Mouse (Mus musculus): ENCODE measurements around the gene Slc12a8.

Slc12a8 gene

GRCm38 (mm10) chr16:33606691-33607532 lies 89.8 kb downstream of the Slc12a8 start:
- in situ Hi-C loops (cut with MboI; ENCODE audit: unreplicated experiment in 2 of 2) = no loop called here

DNA sequence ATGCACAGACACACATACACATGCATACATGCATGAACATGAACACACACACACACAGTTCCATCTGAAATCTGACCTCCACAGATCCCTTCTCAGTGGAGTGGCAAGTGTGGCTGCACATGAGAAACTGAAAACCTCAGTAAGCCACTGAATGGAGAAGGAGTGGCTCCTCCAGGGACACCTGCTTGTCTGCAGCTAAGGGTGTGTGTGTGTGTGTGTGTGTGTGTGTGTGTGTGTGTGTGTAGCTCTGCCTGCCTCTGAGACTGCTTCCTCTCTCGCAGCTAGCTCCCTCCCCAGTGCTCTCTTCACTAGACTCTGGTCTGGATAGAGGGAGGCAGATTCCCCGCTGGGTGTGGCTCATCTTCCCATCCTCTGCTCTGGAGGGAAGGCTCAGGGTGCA lies 92.4 kb downstream of the Slc12a8 start:
- in situ Hi-C loops (cut with MboI; ENCODE audit: unreplicated experiment in 2 of 2) = no loop called here

DNA sequence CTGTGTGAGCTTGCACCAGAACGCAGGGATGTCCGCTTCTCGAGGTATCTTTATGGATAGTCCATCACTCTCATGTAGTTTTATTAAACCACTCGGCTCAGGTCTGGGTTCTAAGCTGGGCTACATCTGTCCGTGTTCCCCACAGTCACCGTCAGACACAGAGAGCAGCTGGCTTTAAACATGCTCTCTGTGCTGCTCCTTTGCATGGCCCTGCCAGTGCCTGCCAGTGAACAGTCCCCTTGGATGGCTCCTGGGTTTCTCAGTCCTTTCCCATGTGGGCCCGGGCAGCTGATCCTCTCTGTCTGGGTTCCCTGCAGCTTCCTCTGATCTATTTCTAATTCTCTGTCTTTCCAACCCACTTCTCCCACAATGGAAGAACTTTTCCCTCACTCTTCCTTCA lies 93.3 kb downstream of the Slc12a8 start:
- in situ Hi-C loops (cut with MboI; ENCODE audit: unreplicated experiment in 2 of 2) = no loop called here

- in situ Hi-C loops (cut with MboI; ENCODE audit: unreplicated experiment in 2 of 2) = no loop called here
These were observed 94.2 kb downstream of the Slc12a8 start for GRCm38 (mm10) chr16:33611291-33611690.

- in situ Hi-C loops (cut with MboI; ENCODE audit: unreplicated experiment in 2 of 2) = no loop called here
These were observed 95.1 kb downstream of the Slc12a8 start for GRCm38 (mm10) chr16:33612056-33612770.

- in situ Hi-C loops (cut with MboI; ENCODE audit: unreplicated experiment in 2 of 2) = no loop called here
These were observed 98.9 kb downstream of the Slc12a8 start for GRCm38 (mm10) chr16:33615986-33616385.

- in situ Hi-C loops (cut with MboI; ENCODE audit: unreplicated experiment in 2 of 2) = no loop called here
These were observed 104.7 kb downstream of the Slc12a8 start for GRCm38 (mm10) chr16:33621836-33622235.

- in situ Hi-C loops (cut with MboI; ENCODE audit: unreplicated experiment in 2 of 2) = no loop called here
These were observed 107.5 kb downstream of the Slc12a8 start for GRCm38 (mm10) chr16:33624586-33624985.

DNA sequence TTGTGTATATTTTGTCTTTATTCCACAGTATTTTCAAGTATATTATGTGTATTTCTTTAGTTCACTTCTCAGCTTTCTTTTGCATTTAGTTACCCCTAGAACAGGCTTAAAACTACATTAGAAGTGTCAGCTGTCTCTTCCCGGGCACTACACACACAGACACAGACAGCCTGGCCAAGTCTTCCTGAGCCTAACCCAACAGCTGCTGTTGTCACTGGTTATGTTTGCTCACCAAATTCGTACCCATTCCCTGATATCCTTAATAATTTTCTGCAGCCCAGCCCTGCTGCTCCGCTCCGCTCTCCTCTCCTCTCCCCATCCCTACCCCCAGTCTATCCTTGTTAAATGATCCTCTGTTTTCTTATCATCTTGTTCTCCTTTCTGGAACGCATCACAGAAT lies 112.4 kb downstream of the Slc12a8 start:
- in situ Hi-C loops (cut with MboI; ENCODE audit: unreplicated experiment in 2 of 2) = no loop called here

GRCm38 (mm10) chr16:33635836-33636595 lies 118.9 kb downstream of the Slc12a8 start:
- in situ Hi-C loops (cut with MboI; ENCODE audit: unreplicated experiment in 2 of 2) = no loop called here

- in situ Hi-C loops (cut with MboI; ENCODE audit: unreplicated experiment in 2 of 2) = no loop called here
These were observed 124.7 kb downstream of the Slc12a8 start for GRCm38 (mm10) chr16:33641779-33642178.

DNA sequence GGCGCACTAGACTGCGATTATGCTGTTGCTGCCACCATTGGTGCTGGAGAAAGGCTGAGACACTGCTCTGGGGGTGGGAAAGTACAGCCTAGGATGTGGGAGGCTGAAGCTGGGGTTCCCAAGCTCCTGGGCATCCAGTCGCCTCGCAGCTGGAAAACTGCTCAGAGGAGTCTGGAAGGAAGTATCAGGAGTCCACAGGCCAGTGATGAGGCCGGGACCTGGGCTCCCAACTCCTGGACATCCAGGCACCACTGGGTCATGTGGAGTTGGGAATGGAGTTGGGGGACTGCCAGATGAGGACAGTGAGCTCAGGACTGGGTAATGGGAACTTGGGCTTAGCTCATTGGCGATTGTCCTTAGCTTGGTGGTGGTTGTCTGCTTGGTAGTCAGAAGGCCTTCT lies 136.0 kb downstream of the Slc12a8 start:
- in situ Hi-C loops (cut with MboI; ENCODE audit: unreplicated experiment in 2 of 2) = no loop called here

DNA sequence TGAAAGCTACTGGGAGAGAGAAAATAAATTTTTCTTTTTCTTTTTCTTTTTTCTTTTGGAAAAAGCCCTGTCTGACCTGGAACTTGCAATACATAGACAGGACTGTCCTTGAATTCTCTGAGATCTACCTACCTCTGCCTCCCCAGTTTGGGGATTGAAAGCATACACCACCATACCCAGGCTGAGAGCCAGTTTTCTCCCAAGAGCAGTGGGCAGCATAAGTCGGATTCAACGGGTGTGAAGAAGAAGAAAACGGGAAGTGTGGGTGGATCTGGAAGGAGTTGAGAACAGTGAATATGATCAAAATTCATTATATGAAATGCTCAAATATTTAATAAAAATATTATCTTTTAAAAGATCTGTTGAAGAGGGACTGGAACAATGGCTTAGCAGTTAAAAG lies 138.3 kb downstream of the Slc12a8 start:
- in situ Hi-C loops (cut with MboI; ENCODE audit: unreplicated experiment in 2 of 2) = no loop called here

GRCm38 (mm10) chr16:33657191-33657590 lies 140.1 kb downstream of the Slc12a8 start:
- in situ Hi-C loops (cut with MboI; ENCODE audit: unreplicated experiment in 2 of 2) = no loop called here

- in situ Hi-C loops (cut with MboI; ENCODE audit: unreplicated experiment in 2 of 2) = no loop called here
These were observed 141.0 kb downstream of the Slc12a8 start for GRCm38 (mm10) chr16:33658121-33658520.

GRCm38 (mm10) chr16:33659521-33659920 lies 142.4 kb downstream of the Slc12a8 start:
- in situ Hi-C loops (cut with MboI; ENCODE audit: unreplicated experiment in 2 of 2) = no loop called here

DNA sequence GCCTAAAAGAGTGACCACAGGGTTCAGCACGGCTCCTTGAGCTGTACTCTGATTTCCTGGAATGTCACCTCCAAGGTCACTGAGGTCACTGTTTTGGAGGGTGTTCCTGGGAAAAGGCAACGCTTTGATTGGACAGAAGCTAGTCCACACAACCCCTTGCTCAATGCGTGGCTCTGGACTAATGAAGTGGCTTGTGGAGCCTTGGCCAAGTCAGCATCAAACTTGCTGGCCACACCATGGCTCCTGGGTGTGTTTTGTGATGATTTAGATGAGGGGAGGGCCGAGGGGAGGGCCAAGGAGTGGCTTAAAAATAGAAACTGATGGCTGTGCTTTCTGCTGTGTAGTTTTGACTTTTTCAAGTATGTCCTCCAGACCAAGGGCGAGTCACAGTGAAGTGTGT lies 143.0 kb downstream of the Slc12a8 start:
- in situ Hi-C loops (cut with MboI; ENCODE audit: unreplicated experiment in 2 of 2) = no loop called here

DNA sequence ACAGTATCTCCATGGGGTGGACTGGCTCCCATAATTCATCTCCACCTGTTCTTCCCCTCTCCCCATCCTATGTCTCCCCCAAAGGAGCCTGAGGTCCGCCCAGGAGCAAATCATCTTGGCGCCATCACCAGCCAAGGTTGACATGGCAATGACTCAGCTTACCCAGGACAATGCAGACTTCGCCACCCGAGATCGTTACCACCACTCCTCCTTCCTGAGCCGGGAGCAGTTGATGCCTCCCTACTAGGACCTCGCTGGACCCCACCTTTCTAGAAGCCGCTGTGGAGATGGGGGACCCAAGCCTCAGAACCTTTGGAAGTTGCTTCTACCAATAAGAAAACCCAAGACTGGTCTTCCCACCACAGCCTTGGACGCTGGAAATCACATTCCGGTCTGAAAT lies 145.7 kb downstream of the Slc12a8 start:
- in situ Hi-C loops (cut with MboI; ENCODE audit: unreplicated experiment in 2 of 2) = no loop called here

GRCm38 (mm10) chr16:33666226-33666625 lies 149.1 kb downstream of the Slc12a8 start:
- in situ Hi-C loops (cut with MboI; ENCODE audit: unreplicated experiment in 2 of 2) = no loop called here

- in situ Hi-C loops (cut with MboI; ENCODE audit: unreplicated experiment in 2 of 2) = no loop called here
These were observed 149.9 kb downstream of the Slc12a8 start for GRCm38 (mm10) chr16:33666985-33667538.

GRCm38 (mm10) chr16:33668448-33668847 lies 151.3 kb downstream of the Slc12a8 start:
- in situ Hi-C loops (cut with MboI; ENCODE audit: unreplicated experiment in 2 of 2) = no loop called here
